Mouse (Mus musculus): ENCODE results near the gene Cnih4. TPM values are rescaled to one million over a fixed set of nuclear protein-coding genes. Genes with fewer than 3 reads are reported as not detected.
A peak's percentile ranks its signal among the peaks of the same experiment; 100 is the strongest.

Gene Cnih4
- polyA plus RNA-seq, 1 experiment: 31.2 TPM

GRCm38 (mm10) chr1:181211920-181212633 is 67.6 kb downstream of the Cnih4 start, which contains the start of gene Wdr26:
Gene Wdr26, minus strand, starts transcription at chr1:181212001.
- peak; percentile 50; the same call in 1 of the 2 replicates for TF ChIP-seq POLR2A (IDR thresholded peaks at IDR 0.05; ENCODE audit: borderline replicate concordance, insufficient read depth, low read length)
- no peak for TF ChIP-seq CTCF (IDR thresholded peaks at IDR 0.05; ENCODE audit: borderline replicate concordance, insufficient read depth, low read depth, low read length)
- WGBS: under 1% methylated on average over 50 of the region's 54 CpGs
- Histone ChIP-seq H3K4me1 (ENCODE audit: control insufficient read depth, insufficient read depth, low read length) (no peaks in the 10 kb centered on the region), H3K27me3 (ENCODE audit: control insufficient read depth, insufficient read depth, low read length) (no peaks in the 10 kb centered on the region), H3K4me3 (replicated peaks; ENCODE audit: insufficient read depth, low read depth, low read length) (peak within 1 kb of the TSS; percentile 88), H3K27ac (ENCODE audit: insufficient read depth, low read length) (peak within 1 kb of the TSS; percentile 83)
- peak; percentile 86 to 87 for DNase-seq

- Histone ChIP-seq H3K27me3 (ENCODE audit: control insufficient read depth, insufficient read depth, low read length) (no peaks in the 10 kb centered on the region), H3K27ac (ENCODE audit: insufficient read depth, low read length) (no peak overlapping the region), H3K4me3 (replicated peaks; ENCODE audit: insufficient read depth, low read depth, low read length) (no peak overlapping the region), H3K4me1 (ENCODE audit: control insufficient read depth, insufficient read depth, low read length) (no peaks in the 10 kb centered on the region)
- DNase-seq: no peak
- 81% methylated on average over 8 of the region's 8 CpGs for whole genome bisulfite sequencing
- TF ChIP-seq POLR2A (IDR thresholded peaks at IDR 0.05; ENCODE audit: borderline replicate concordance, insufficient read depth, low read length): no peak
Observed at GRCm38 (mm10) chr1:181214296-181215035, 70.0 kb downstream of the Cnih4 start.

- TF ChIP-seq POLR2A (IDR thresholded peaks at IDR 0.05; ENCODE audit: borderline replicate concordance, insufficient read depth, low read length): no peak
- no peak for TF ChIP-seq CTCF (IDR thresholded peaks at IDR 0.05; ENCODE audit: borderline replicate concordance, insufficient read depth, low read depth, low read length)
- no peaks in the 10 kb centered on the region for H3K27me3 ChIP-seq (ENCODE audit: control insufficient read depth, insufficient read depth, low read length)
- no peaks in the 10 kb centered on the region for H3K4me1 ChIP-seq (ENCODE audit: control insufficient read depth, insufficient read depth, low read length)
- WGBS: 72% methylated on average over 4 of the region's 4 CpGs
- H3K4me3 ChIP-seq (replicated peaks; ENCODE audit: insufficient read depth, low read depth, low read length): no peak overlapping the region
- no peak overlapping the region for H3K27ac ChIP-seq (ENCODE audit: insufficient read depth, low read length)
- DNase-seq: no peak
Observed at GRCm38 (mm10) chr1:181216315-181216714, 71.8 kb downstream of the Cnih4 start.

Other genes with a start within 250 kb of the Cnih4 start
- 40.2 and 46.8 TPM in 2 replicates for gene Pycr2, start 240.4 kb upstream of the Cnih4 start, polyA plus RNA-seq (2012; rRNA removed)
- gene Lefty1, start 209.7 kb upstream of the Cnih4 start, polyA plus RNA-seq (2012; rRNA removed): 3.6 and 3.7 TPM in 2 replicates
- 87.8 and 117 TPM in 2 replicates for gene Tmem63a, start 202.3 kb upstream of the Cnih4 start, polyA plus RNA-seq (2012; rRNA removed)
- gene Ephx1, start 123.8 kb upstream of the Cnih4 start, polyA plus RNA-seq (2012; rRNA removed): 54.8 and 61.0 TPM in 2 replicates
- 0.05 TPM in 1 of 2 replicates, not detected in the other for gene 9130409I23Rik, start 93.5 kb upstream of the Cnih4 start, polyA plus RNA-seq (2012; rRNA removed)
- gene Nvl, start 489 bp upstream of the Cnih4 start, polyA plus RNA-seq (2012; rRNA removed): 52.6 and 61.5 TPM in 2 replicates
- gene Wdr26, start 67.3 kb downstream of the Cnih4 start, polyA plus RNA-seq (2012; rRNA removed): 47.0 and 47.8 TPM in 2 replicates
- gene Cnih3, start 207.9 kb downstream of the Cnih4 start, polyA plus RNA-seq (2012; rRNA removed): 5.1 and 6.9 TPM in 2 replicates

Data from cerebellum, adult 2 months (tissue).